Mouse (Mus musculus) liver (tissue): Measurements from ENCODE around the gene Lipa.

ENCODE experiments used
- DNase-seq: peaks from one replicate; pipeline ENCODE4 v3.0.0-alpha.2; 2020; ENCODE audit warnings: mixed read lengths

Gene Lipa

GRCm38 (mm10) chr19:34461451-34462019, 65.7 kb downstream of the Lipa start:
- DNase-seq: no peak

GRCm38 (mm10) chr19:34450784-34451370, 76.4 kb downstream of the Lipa start:
- DNase-seq: no peak

GRCm38 (mm10) chr19:34448851-34449250, 78.4 kb downstream of the Lipa start:
- DNase-seq: no peak

GRCm38 (mm10) chr19:34445410-34446012, 81.8 kb downstream of the Lipa start:
- no peak for DNase-seq

GRCm38 (mm10) chr19:34444785-34445184, 82.5 kb downstream of the Lipa start:
- DNase-seq: no peak
